Mouse (Mus musculus) adrenal gland (tissue): ENCODE results near the gene Slc25a13.

ENCODE experiments used
- intact Hi-C: fragments of 180-260 bp; cut with DNase I; formaldehyde crosslinking; loops from one replicate; pipeline ENCODE4 v1.15.1; 2025

Gene Slc25a13

GRCm38 (mm10) chr6:6121904-6122303 is 95.1 kb downstream of the Slc25a13 start:
- intact Hi-C loops, result no loop called here

- intact Hi-C loops, result no loop called here
Measured at GRCm38 (mm10) chr6:6120841-6121240, 96.1 kb downstream of the Slc25a13 start.

GRCm38 (mm10) chr6:6115771-6116170 is 101.2 kb downstream of the Slc25a13 start:
- intact Hi-C loops, result no loop called here

- intact Hi-C loops, result no loop called here
Measured at GRCm38 (mm10) chr6:6113776-6114175, 103.2 kb downstream of the Slc25a13 start.

- intact Hi-C loops, result no loop called here
Measured at GRCm38 (mm10) chr6:6112767-6113528, 104.0 kb downstream of the Slc25a13 start.

GRCm38 (mm10) chr6:6107419-6107966 is 109.5 kb downstream of the Slc25a13 start:
- intact Hi-C loops, result no loop called here

- intact Hi-C loops, result no loop called here
Measured at GRCm38 (mm10) chr6:6105586-6105985, 111.4 kb downstream of the Slc25a13 start.

- intact Hi-C loops, result no loop called here
Measured at GRCm38 (mm10) chr6:6103469-6103868, 113.5 kb downstream of the Slc25a13 start.

GRCm38 (mm10) chr6:6101605-6102004 is 115.4 kb downstream of the Slc25a13 start:
- intact Hi-C loops, result no loop called here

GRCm38 (mm10) chr6:6100892-6101480 is 116.0 kb downstream of the Slc25a13 start:
- intact Hi-C loops, result no loop called here

- intact Hi-C loops, result no loop called here
Measured at GRCm38 (mm10) chr6:6093978-6094377, 123.0 kb downstream of the Slc25a13 start.

- intact Hi-C loops, result no loop called here
Measured at GRCm38 (mm10) chr6:6093522-6093921, 123.5 kb downstream of the Slc25a13 start.

- intact Hi-C loops, result no loop called here
Measured at GRCm38 (mm10) chr6:6092497-6092896, 124.5 kb downstream of the Slc25a13 start.

GRCm38 (mm10) chr6:6091016-6091415 is 126.0 kb downstream of the Slc25a13 start:
- intact Hi-C loops, result no loop called here

GRCm38 (mm10) chr6:6088151-6088550 is 128.8 kb downstream of the Slc25a13 start:
- intact Hi-C loops, result no loop called here

- intact Hi-C loops, result no loop called here
Measured at GRCm38 (mm10) chr6:6080484-6080883, 136.5 kb downstream of the Slc25a13 start.

GRCm38 (mm10) chr6:6077234-6077633 is 139.7 kb downstream of the Slc25a13 start:
- intact Hi-C loops, result no loop called here

- intact Hi-C loops, result no loop called here
Measured at GRCm38 (mm10) chr6:6075940-6076447, 141.0 kb downstream of the Slc25a13 start.

- intact Hi-C loops, result no loop called here
Measured at GRCm38 (mm10) chr6:6071038-6071437, 145.9 kb downstream of the Slc25a13 start.

- intact Hi-C loops, result no loop called here
Measured at GRCm38 (mm10) chr6:6070015-6070414, 147.0 kb downstream of the Slc25a13 start.

GRCm38 (mm10) chr6:6067201-6067600 is 149.8 kb downstream of the Slc25a13 start:
- intact Hi-C loops, result no loop called here

GRCm38 (mm10) chr6:6058548-6058947 is 158.4 kb downstream of the Slc25a13 start:
- intact Hi-C loops, result no loop called here
